Mouse (Mus musculus) bone marrow macrophage, adult 2 months (primary cell): Measurements from ENCODE around the gene Wbp11.

ENCODE experiments used
- CTCF ChIP-seq: IDR thresholded peaks from 2 replicates; pipeline ENCODE4 v1.5.1; 2012; ENCODE audit warnings: low read depth, mild to moderate bottlenecking, low read length, moderate library complexity
- POLR2A ChIP-seq: IDR thresholded peaks from 2 replicates; pipeline ENCODE4 v1.6.1; 2012; ENCODE audit warnings: mild to moderate bottlenecking, low read depth, low read length, borderline replicate concordance

DNA sequence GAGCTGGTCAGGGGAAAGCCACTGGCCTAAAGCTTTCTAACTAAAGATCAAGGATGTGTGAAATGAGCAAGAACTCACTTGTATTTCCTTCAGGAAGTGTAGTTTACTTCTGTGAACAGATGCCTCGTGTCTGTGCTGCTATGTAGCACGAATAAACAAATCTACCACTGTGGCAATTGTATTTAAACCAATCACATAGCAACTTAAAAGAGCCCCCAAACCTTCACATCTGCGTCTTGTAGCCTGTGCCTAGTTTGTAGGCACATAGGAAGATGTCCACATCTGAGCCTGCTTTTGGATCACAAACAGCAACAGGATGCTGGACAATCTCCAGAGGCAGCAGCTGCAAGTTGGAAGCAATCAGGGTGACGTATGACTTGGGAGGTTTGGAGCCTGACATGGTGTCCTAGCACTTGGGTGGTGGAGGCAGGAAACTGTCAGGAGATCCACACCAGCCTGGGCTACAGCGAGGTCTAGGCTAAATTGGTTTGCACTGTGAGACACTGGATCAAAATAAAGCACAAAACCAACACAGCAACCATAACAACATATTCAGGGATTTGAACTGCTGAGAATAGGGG, 38.6 kb downstream of the Wbp11 start:
- TF ChIP-seq CTCF (no peak), POLR2A (no peak)
